Mouse (Mus musculus) gastrocnemius, postnatal 4 days (tissue): ENCODE data around the gene Lmnb2. TPM values are rescaled to one million over a fixed set of nuclear protein-coding genes. Genes with fewer than 3 reads are reported as not detected.

Source experiments
- DNase-seq, 2 experiments: peaks; one replicate each; pipeline ENCODE4 v3.0.0; 2021 to 2022; ENCODE audit warnings: low spot score in 2 of 2, mixed read lengths in 2 of 2
- total RNA-seq, 2 experiments: library from RNA; stranded (reverse); gene quantifications; 2 replicates each; pipeline ENCODE4 v1.2.3; 2021

Lmnb2 gene
- total RNA-seq, 2 experiments from 2014 or later = 46.8 to 50.5 TPM

GRCm38 (mm10) chr10:80930361-80931152, 12.5 kb upstream of the Lmnb2 start:
- peak in 1 of 2 experiments; percentile 58 for DNase-seq

- peak; percentile 98 to 99 for DNase-seq
These were observed 11.5 kb upstream of the Lmnb2 start, which contains the start of gene Gadd45b for GRCm38 (mm10) chr10:80929299-80930226. Gadd45b (plus strand) TSS chr10:80930073.

- DNase-seq = peak; percentile 90 to 91
These were observed 10.7 kb upstream of the Lmnb2 start for GRCm38 (mm10) chr10:80928586-80929298.

- no peak for DNase-seq
These were observed 7.4 kb upstream of the Lmnb2 start for GRCm38 (mm10) chr10:80925472-80925871.

- DNase-seq = no peak
These were observed 3.9 kb upstream of the Lmnb2 start for GRCm38 (mm10) chr10:80921923-80922322.

- no peak for DNase-seq
These were observed 688 bp downstream of the Lmnb2 start for GRCm38 (mm10) chr10:80917336-80917778.

GRCm38 (mm10) chr10:80915736-80916135, 2.3 kb downstream of the Lmnb2 start:
- DNase-seq = no peak

- DNase-seq = no peak
These were observed 2.8 kb downstream of the Lmnb2 start for GRCm38 (mm10) chr10:80915260-80915659.

GRCm38 (mm10) chr10:80914253-80914656, 3.8 kb downstream of the Lmnb2 start:
- DNase-seq = peak in 1 of 2 experiments; percentile 63

GRCm38 (mm10) chr10:80913364-80914011, 4.6 kb downstream of the Lmnb2 start:
- DNase-seq = no peak

GRCm38 (mm10) chr10:80911891-80912290, 6.2 kb downstream of the Lmnb2 start:
- no peak for DNase-seq

- DNase-seq = no peak
These were observed 6.7 kb downstream of the Lmnb2 start for GRCm38 (mm10) chr10:80911354-80911753.

- peak in 1 of 2 experiments; percentile 57 for DNase-seq
These were observed 8.5 kb downstream of the Lmnb2 start for GRCm38 (mm10) chr10:80909375-80910162.

- no peak for DNase-seq
These were observed 13.3 kb downstream of the Lmnb2 start for GRCm38 (mm10) chr10:80904709-80905108.

GRCm38 (mm10) chr10:80904004-80904693, 13.9 kb downstream of the Lmnb2 start:
- DNase-seq = no peak

- DNase-seq = no peak
These were observed 14.8 kb downstream of the Lmnb2 start for GRCm38 (mm10) chr10:80903282-80903681.

- DNase-seq = no peak
These were observed 15.6 kb downstream of the Lmnb2 start for GRCm38 (mm10) chr10:80902273-80902940.

- no peak for DNase-seq
These were observed 16.4 kb downstream of the Lmnb2 start for GRCm38 (mm10) chr10:80901409-80902272.
